Mouse (Mus musculus) lung, embryonic 15.5 days (tissue): ENCODE results near the gene Zbtb48. TPM values are rescaled to one million over a fixed set of nuclear protein-coding genes. Genes with fewer than 3 reads are reported as not detected.
"Not testable (repeated sequence)": the region's sequence is repeated elsewhere in the genome, so short reads cannot be mapped to it uniquely, and the experiment has no call there.

Experiments
- ATAC-seq: fragments of 200-750 bp; cut with Nextera tagmentation; 2 replicates; pipeline ENCODE4 v1.8.0; 2017; ENCODE audit warnings: moderate number of reproducible peaks, borderline replicate concordance; ENCODE audit not compliant: low FRiP score, low TSS enrichment; ENCODE audit errors: extremely low read depth
- H3K27ac ChIP-seq: fragments of 300-500 bp; sonication (generic); 2 replicates; pipeline ENCODE4 v1.5.1; 2015; ENCODE audit warnings: moderate library complexity, mild to moderate bottlenecking, inconsistent platforms
- H3K27me3 ChIP-seq: fragments of 300-500 bp; sonication (generic); 2 replicates; pipeline ENCODE4 v1.6.1; 2015; ENCODE audit warnings: inconsistent platforms
- H3K36me3 ChIP-seq: fragments of 300-500 bp; sonication (generic); 2 replicates; pipeline ENCODE4 v1.6.1; 2015; ENCODE audit warnings: inconsistent platforms
- H3K4me1 ChIP-seq: fragments of 300-500 bp; sonication (generic); 2 replicates; pipeline ENCODE4 v1.6.1; 2015; ENCODE audit warnings: inconsistent platforms
- H3K4me2 ChIP-seq: fragments of 300-500 bp; sonication (generic); 2 replicates; pipeline ENCODE4 v1.6.1; 2015; ENCODE audit warnings: inconsistent platforms, mild to moderate bottlenecking, moderate library complexity
- H3K4me3 ChIP-seq: fragments of 300-500 bp; sonication (generic); 2 replicates; pipeline ENCODE4 v1.5.1; 2015; ENCODE audit warnings: mild to moderate bottlenecking, inconsistent platforms
- H3K9ac ChIP-seq: fragments of 300-500 bp; sonication (generic); 2 replicates; pipeline ENCODE4 v1.6.1; 2015; ENCODE audit warnings: inconsistent platforms
- H3K9me3 ChIP-seq: fragments of 300-500 bp; sonication (generic); 2 replicates; pipeline ENCODE4 v1.6.1; 2016; ENCODE audit warnings: inconsistent platforms
- WGBS: fragments of 180-500 bp; shearing (Covaris S2); methylation state at CpG from one replicate; pipeline ENCODE4 v1.1.7; 2015; 5-methylcytosine and 5-hydroxymethylcytosine counted together
- polyA plus RNA-seq: library from polyadenylated mRNA; unstranded; fragments of >200 nt; fragmentation: Nextera tagmentation; extraction: Ambion mirVana; gene quantifications from 2 replicates; pipeline ENCODE4 v1.2.1, GENCODE M21; 2015

The Zbtb48 gene
- polyA plus RNA-seq, 1 experiment from 2014 or later: 19.0 TPM

DNA sequence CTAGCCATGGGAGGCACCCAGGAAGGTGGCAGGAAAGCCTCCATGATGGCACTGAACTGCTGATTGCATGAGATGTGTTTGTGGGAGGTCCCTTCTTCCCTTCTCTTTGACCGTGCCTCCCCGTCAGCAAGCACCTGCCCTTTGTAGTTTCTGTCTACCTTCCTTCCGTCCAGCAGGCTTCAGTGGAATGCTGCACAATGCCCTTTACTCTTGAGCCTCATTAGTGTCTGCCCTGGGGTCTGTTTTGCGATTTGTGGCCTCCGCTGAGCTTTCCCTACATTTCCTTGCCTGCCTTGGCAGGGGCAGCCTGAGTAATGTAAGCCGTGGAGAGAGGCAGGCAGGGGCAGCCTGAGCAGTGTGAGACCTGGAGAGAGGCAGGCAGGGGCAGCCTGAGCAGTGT lies 17.1 kb upstream of the Zbtb48 start:
- no peak overlapping the region for H3K9ac ChIP-seq
- no peak overlapping the region for H3K4me3 ChIP-seq
- H3K9me3 ChIP-seq: no peaks in the 10 kb centered on the region
- H3K4me2 ChIP-seq: no peak overlapping the region
- 71% methylated on average over 6 of the region's 6 CpGs for WGBS
- no peaks in the 10 kb centered on the region for H3K27me3 ChIP-seq
- H3K36me3 ChIP-seq: peaks cover 78% of the 10 kb centered on the region
- ATAC-seq: no peak
- no peak overlapping the region for H3K27ac ChIP-seq
- H3K4me1 ChIP-seq: peaks cover 10% of the 10 kb centered on the region

DNA sequence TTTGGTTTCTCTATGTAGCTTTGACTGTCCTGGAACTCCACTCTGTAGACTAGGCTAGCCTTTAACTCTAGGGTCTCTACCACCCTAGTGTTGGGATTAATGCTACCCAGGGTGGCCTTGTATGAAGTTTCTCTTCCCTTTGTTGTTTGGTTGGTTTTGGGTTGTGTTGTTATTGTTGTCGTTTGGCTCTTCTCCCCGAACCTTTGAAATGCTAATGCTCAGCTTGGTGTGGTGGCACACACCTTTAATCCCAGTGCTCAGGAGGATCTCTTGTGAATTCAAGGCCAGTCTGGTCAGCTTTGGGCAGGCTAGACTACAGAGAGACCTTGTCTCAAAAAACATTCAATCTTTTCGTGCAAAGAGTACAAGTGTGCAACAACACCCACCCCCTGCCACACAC lies 15.7 kb upstream of the Zbtb48 start:
- Histone ChIP-seq H3K9ac (no peak overlapping the region), H3K36me3 (peaks cover 69% of the 10 kb centered on the region), H3K4me3 (no peak overlapping the region), H3K9me3 (no peaks in the 10 kb centered on the region), H3K27me3 (no peaks in the 10 kb centered on the region), H3K4me2 (no peak overlapping the region), H3K27ac (no peak overlapping the region), H3K4me1 (peaks cover 14% of the 10 kb centered on the region)
- no peak for ATAC-seq
- WGBS: 84% methylated on average over 3 of the region's 3 CpGs

DNA sequence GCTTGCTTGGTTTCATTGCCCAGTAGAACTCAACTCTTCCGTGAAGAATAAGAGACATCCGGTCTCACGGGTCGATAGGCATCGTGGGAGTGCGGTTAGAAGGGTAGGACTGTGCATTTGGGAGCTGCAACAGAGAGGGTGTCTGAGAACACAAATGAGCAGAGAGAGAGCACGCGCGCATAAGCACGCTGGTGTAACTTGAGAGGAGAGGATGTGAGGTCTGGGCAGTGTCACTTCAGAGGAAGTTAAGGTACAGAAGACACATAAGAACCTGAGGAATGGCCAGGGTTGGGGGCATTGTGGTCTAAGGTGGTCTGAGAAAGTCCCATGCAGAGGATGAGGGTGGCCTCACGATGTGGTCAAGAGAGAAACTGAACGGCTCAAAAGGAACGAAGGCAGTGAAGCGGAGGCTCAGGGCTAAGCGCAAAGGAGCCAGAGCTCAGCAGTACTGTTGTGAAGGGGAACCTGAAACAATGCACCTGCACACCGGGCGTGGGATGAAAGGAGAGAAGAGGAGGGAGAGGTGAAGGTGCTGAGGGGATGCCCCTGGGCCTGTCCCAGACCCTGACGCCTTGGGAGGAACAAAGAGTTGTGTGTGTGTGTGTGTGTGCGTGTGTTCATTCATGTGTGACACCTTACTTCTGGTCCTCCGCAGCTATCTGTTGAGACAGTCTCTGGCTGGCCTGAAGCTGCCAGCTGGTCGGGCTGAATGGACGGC lies 14.6 kb upstream of the Zbtb48 start:
- 96% methylated on average over 22 of the region's 22 CpGs for WGBS
- H3K27ac ChIP-seq: no peak overlapping the region

DNA sequence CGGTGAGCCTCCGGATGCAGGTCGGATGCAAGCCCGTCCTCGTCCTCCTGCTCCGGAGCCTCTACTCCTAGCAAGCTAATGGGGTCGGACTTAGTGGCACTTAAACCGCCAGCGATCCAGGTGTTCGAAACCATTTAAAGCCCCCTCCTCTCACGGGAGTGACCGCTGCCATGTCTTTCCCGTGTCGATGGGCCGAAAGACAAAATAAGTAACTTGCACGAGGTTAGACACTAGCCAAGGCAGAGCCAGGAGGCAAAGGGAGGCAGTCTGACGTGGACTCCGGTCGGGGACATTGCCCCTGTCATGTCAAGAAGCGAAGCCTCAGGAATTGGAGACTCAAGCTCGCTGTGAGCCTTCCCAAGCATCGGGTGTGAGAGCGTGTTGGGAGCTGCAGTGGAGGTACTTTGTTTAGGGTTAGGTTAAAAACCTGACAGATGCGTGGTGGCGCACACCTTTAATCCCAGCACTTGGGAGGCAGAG lies 12.4 kb upstream of the Zbtb48 start:
- no peak for ATAC-seq
- Histone ChIP-seq H3K27ac (no peak overlapping the region), H3K9me3 (no peaks in the 10 kb centered on the region), H3K4me1 (peaks cover 14% of the 10 kb centered on the region), H3K36me3 (peaks cover 39% of the 10 kb centered on the region), H3K27me3 (no peaks in the 10 kb centered on the region), H3K9ac (peak overlapping the region; percentile 92), H3K4me2 (peak overlapping the region; percentile 93), H3K4me3 (peak overlapping the region; percentile 99)
- WGBS: 2% methylated on average over 25 of the region's 25 CpGs

More for the DNA sequence above, 14.6 kb upstream of the Zbtb48 start:
- Histone ChIP-seq H3K4me1 (peaks cover 14% of the 10 kb centered on the region), H3K36me3 (peaks cover 58% of the 10 kb centered on the region), H3K9me3 (no peaks in the 10 kb centered on the region), H3K4me2 (no peak overlapping the region), H3K9ac (no peak overlapping the region), H3K4me3 (no peak overlapping the region), H3K27me3 (no peaks in the 10 kb centered on the region)
- ATAC-seq: no peak

DNA sequence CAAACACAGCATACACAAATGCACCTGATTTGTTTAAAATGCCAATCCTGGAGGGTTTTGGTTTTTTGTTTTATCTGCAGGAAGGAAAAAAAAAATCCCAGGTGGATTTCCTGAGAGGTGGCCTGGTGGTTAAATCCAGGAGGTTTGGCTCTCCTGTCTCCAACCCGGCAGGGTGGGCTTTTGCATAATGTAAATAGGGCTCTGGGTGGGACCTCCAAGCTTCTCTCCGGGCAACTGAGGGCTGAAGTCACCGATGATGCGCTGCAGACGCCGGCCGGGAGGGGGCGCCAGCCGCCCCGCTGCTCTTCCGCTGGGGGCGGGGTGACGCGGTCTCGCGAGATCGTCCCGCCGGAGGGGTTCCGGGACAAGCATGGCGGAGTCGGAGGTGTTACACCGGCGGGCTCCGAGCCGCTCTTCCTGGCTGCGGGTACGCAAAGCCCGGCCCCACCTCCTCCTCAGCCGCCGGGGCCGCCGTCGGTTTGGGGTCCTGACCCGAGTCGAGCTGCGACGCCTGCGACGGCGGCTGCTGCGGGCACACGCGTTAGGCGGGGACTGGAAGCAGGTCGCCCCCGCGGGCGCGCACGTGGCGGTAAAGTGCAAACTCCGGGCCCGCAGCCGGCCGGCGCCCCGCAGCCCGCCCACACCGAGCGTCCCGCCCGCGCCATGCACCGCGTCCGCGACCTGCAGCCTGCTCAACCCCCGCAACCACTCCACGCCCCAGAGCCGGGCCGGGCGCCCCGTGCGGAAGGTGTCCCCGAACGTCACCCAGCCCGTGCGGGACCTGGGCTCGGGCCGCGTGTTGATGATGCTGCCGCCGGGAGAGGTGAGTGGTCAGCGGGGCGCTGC lies 11.7 kb upstream of the Zbtb48 start, which contains the start of gene Nol9:
Gene Nol9, plus strand, starts transcription at position 337 of the 846 bp plus-strand sequence.
- Histone ChIP-seq H3K4me1 (peaks cover 14% of the 10 kb centered on the region), H3K27ac (no peak within 1 kb of the TSS; the same call in 1 of the 2 replicates), H3K36me3 (peaks cover 33% of the 10 kb centered on the region), H3K27me3 (no peaks in the 10 kb centered on the region), H3K9me3 (no peaks in the 10 kb centered on the region), H3K9ac (peak within 1 kb of the TSS; percentile 92), H3K4me2 (peak within 1 kb of the TSS; percentile 93), H3K4me3 (peak within 1 kb of the TSS; percentile 99)
- peak; percentile 88 for ATAC-seq
- WGBS: 2% methylated on average over 86 of the region's 86 CpGs

DNA sequence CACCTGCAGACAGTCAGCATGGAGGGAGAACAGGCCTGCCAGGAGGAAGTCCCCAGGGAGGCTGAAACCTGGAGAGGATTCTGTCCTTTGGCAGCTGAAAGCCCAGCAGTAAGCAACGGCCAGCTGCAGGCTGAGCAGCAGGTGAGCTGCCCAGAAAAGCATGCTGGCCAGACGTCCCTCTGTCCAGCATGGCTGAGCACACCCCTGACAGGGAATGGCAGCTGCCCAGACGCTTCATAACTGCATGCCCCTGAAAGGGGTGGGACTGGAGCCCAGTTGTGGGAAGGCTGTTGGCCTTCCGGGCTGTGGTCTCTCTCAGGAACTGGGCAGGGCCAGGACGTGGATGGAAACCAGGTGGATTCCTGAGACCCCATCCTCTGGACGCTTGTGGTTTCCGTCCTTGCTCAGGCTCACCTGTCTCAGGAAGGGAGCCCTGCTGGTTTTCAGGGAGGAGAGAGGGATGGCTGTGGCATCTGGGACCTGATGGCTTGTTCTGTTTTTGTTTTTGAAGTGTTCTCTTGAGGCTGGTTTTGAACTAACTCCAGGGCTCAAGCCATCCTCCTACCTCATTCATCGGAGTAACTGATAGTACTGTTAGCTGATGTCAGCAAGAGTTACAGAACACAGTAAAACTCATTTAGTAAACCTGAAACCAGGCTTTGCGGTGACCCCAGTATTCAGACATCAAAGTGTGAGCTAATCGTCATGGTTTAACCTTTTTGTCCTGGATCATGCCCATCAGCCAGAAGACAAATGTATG lies 10.9 kb upstream of the Zbtb48 start, which contains the start of gene Tas1r1:
Gene Tas1r1, minus strand, starts transcription at position 344 of the 760 bp plus-strand sequence.
- WGBS: 44% methylated on average over 10 of the region's 10 CpGs
- Histone ChIP-seq H3K36me3 (peaks cover 25% of the 10 kb centered on the region), H3K27me3 (no peaks in the 10 kb centered on the region), H3K4me3 (peak within 1 kb of the TSS; percentile 99), H3K4me1 (peaks cover 14% of the 10 kb centered on the region), H3K9me3 (no peaks in the 10 kb centered on the region), H3K9ac (peak within 1 kb of the TSS; percentile 92), H3K4me2 (peak within 1 kb of the TSS; percentile 93), H3K27ac (no peak within 1 kb of the TSS; the same call in 1 of the 2 replicates)
- ATAC-seq: no peak

DNA sequence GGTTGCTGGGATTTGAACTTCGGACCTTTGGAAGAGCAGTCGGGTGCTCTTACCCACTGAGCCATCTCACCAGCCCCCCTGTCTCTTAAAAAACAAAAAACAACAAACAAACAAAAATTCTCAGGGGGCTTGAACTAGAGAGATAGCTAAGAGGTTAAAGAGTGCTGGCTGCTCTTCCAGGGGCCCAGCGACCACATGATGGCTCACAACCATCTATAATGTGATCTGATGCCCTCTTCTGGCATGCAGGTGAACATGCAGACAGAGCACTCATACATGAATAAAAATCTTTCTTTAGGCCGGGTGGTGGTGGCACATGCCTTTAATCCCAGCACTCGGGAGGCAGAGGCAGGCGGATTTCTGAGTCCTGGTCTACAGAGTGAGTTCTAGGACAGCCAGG lies 9.0 kb upstream of the Zbtb48 start:
- H3K36me3 ChIP-seq, ATAC-seq, H3K4me3 ChIP-seq, H3K9ac ChIP-seq, H3K4me2 ChIP-seq, H3K9me3 ChIP-seq, H3K27ac ChIP-seq, H3K27me3 ChIP-seq: not testable (repeated sequence)
- WGBS: 90% methylated on average over 6 of the region's 6 CpGs
- peaks cover 14% of the 10 kb centered on the region for H3K4me1 ChIP-seq

DNA sequence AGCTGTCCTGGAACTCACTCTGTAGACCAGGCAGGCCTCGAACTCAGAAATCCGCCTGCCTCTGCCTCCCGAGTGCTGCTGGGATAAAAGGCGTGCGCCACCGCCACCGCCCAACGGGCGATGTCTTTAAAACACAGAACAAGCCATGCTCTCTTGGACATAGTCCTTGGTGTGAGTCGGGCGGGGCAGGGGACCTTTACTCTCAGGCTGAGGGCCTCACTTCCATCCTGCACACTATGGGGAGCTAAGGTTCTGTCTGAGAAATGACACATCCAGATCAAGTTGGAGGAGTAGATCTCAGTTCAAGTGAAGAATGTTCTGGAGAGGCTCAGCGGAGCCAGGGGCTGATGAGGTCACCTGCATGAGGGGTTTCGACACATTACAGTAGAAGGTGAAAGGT lies 5.5 kb upstream of the Zbtb48 start:
- Histone ChIP-seq H3K27me3 (no peaks in the 10 kb centered on the region), H3K4me3 (no peak overlapping the region), H3K4me2 (no peak overlapping the region), H3K4me1 (peaks cover 10% of the 10 kb centered on the region), H3K27ac (no peak overlapping the region), H3K9me3 (no peaks in the 10 kb centered on the region), H3K9ac (no peak overlapping the region), H3K36me3 (no peaks in the 10 kb centered on the region)
- WGBS: 84% methylated on average over 13 of the region's 13 CpGs
- no peak for ATAC-seq

DNA sequence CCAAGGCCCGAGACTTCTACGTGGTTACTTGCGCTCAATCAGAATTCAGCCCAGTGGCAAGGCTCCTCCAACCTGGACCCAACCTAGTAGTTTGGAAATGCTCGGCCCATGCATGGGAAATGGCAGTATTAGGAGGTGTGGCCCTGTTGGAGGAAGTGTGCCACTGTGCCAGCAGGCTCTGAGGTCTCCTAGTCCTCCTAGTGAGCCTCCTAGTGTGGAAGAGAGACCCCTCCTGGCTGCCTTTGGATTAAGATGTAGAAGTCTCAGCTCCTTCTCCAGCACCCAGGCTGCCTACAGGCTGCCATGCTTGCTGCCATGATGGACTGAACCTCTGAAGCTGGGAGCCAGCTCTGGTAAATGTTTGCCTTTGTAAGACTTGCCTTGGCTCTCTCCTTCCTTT lies 2.5 kb upstream of the Zbtb48 start:
- WGBS: 73% methylated on average over 4 of the region's 4 CpGs
- H3K27me3 ChIP-seq: no peaks in the 10 kb centered on the region
- H3K4me1 ChIP-seq: peaks cover 32% of the 10 kb centered on the region
- H3K9ac ChIP-seq: no peak overlapping the region
- no peaks in the 10 kb centered on the region for H3K36me3 ChIP-seq
- no peaks in the 10 kb centered on the region for H3K9me3 ChIP-seq
- ATAC-seq: no peak
- no peak overlapping the region for H3K4me2 ChIP-seq
- no peak overlapping the region for H3K27ac ChIP-seq
- H3K4me3 ChIP-seq: no peak overlapping the region

DNA sequence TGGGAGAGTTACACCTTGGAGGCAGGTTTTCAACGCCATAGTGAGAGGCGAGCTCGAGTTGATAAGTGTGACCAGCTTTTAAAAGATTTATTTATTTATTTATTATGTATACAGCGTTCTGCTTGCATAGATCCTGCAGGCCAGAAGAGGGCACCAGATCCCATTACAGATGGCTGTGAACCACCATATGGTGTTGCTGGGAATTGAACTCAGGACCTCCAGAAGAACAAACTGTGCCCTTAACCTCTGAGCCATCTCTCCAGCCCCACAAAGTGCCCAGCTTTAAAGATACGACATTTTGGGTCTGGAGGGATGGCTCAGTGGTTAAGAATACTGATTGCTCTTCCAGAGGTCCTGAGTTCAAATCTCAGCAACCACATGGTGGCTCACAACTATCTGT lies 1.6 kb upstream of the Zbtb48 start:
- H3K27ac ChIP-seq: no peak overlapping the region
- H3K27me3 ChIP-seq: no peaks in the 10 kb centered on the region
- no peak overlapping the region for H3K4me3 ChIP-seq
- H3K9me3 ChIP-seq: no peaks in the 10 kb centered on the region
- peaks cover 40% of the 10 kb centered on the region for H3K4me1 ChIP-seq
- 45% methylated on average over 5 of the region's 5 CpGs for WGBS
- ATAC-seq: no peak
- H3K36me3 ChIP-seq: 0 out of 2 replicates have a peak, but pooled peaks cover 3% of the 10 kb centered on the region
- H3K9ac ChIP-seq: no peak overlapping the region
- peak overlapping the region; percentile 94; the same call in 1 of the 2 replicates for H3K4me2 ChIP-seq

DNA sequence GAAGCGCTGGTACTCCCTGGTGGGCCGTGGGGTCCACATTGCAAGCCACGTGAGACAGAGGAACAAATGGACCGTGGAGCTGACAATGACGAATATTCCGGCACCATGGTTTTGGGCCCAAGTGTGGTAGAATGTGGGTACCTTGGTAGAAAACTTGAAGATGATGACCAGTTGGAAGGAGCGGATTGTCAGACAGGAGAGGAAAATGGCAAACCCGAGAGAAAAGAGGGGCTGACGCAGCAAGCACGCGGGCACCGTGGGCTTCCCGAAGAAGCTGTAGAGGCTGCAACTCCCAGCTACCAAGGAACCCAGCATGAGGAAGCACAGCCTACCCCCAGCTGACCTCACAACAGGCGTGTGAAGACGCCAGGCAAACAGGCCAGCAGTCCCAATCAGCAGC lies 985 bp upstream of the Zbtb48 start:
- H3K27me3 ChIP-seq: no peaks in the 10 kb centered on the region
- H3K4me1 ChIP-seq: peaks cover 43% of the 10 kb centered on the region
- peak overlapping the region; percentile 94 for H3K4me2 ChIP-seq
- no peak for ATAC-seq
- no peak overlapping the region for H3K27ac ChIP-seq
- WGBS: 58% methylated on average over 15 of the region's 15 CpGs
- H3K4me3 ChIP-seq: peak overlapping the region; percentile 90
- H3K9ac ChIP-seq: peak overlapping the region; percentile 50; the same call in 1 of the 2 replicates
- no peaks in the 10 kb centered on the region for H3K9me3 ChIP-seq
- H3K36me3 ChIP-seq: peaks cover 7% of the 10 kb centered on the region
